Mouse (Mus musculus): ENCODE measurements around the gene Opcml. TPM values are rescaled to one million over a fixed set of nuclear protein-coding genes. Genes with fewer than 3 reads are reported as not detected.

The Opcml gene
- total and polyA plus RNA-seq, 2 experiments from 2014 or later: 0.49 to 0.57 TPM

- H3K4me3 ChIP-seq (ENCODE audit: low read depth, low read length): no peak overlapping the region
- H3K9ac ChIP-seq (replicated peaks; ENCODE audit: low read depth, low read length): no peak overlapping the region
- no peak overlapping the region for H3K4me2 ChIP-seq (ENCODE audit: low read depth, low read length)
- DNase-seq (ENCODE audit: low spot score): no peak
- whole genome bisulfite sequencing: 79% methylated on average over 4 of the region's 4 CpGs
- no peak for ATAC-seq (ENCODE audit: insufficient read depth, low read depth)
- no peak overlapping the region for H3K27ac ChIP-seq (ENCODE audit: low read depth)
- H3K9me3 ChIP-seq (replicated peaks; ENCODE audit: control insufficient read depth, low read length): no peaks in the 10 kb centered on the region
- no peaks in the 10 kb centered on the region for H3K27me3 ChIP-seq (ENCODE audit: control insufficient read depth, insufficient read depth, low read length)
- no peaks in the 10 kb centered on the region for H3K36me3 ChIP-seq (replicated peaks; ENCODE audit: control insufficient read depth, insufficient read depth, low read length)
- TF ChIP-seq CTCF (IDR thresholded peaks at IDR 0.05; ENCODE audit: low read depth) (no peak), EP300 (IDR thresholded peaks at IDR 0.05; ENCODE audit: low read depth) (no peak)
- H3K4me1 ChIP-seq (ENCODE audit: control insufficient read depth, insufficient read depth): no peaks in the 10 kb centered on the region
Measured at GRCm38 (mm10) chr9:28094722-28095121, 304.1 kb downstream of the Opcml start.

GRCm38 (mm10) chr9:28096204-28096603 lies 305.6 kb downstream of the Opcml start:
- H3K4me1 ChIP-seq (ENCODE audit: control insufficient read depth, insufficient read depth): no peaks in the 10 kb centered on the region
- no peak for DNase-seq (ENCODE audit: low spot score)
- no peaks in the 10 kb centered on the region for H3K36me3 ChIP-seq (replicated peaks; ENCODE audit: control insufficient read depth, insufficient read depth, low read length)
- H3K9me3 ChIP-seq (replicated peaks; ENCODE audit: control insufficient read depth, low read length): no peaks in the 10 kb centered on the region
- H3K4me2 ChIP-seq (ENCODE audit: low read depth, low read length): no peak overlapping the region
- H3K27me3 ChIP-seq (ENCODE audit: control insufficient read depth, insufficient read depth, low read length): no peaks in the 10 kb centered on the region
- no peak overlapping the region for H3K4me3 ChIP-seq (ENCODE audit: low read depth, low read length)
- WGBS: 91% methylated on average over 2 of the region's 2 CpGs
- H3K9ac ChIP-seq (replicated peaks; ENCODE audit: low read depth, low read length): no peak overlapping the region
- H3K27ac ChIP-seq (ENCODE audit: low read depth): no peak overlapping the region
- no peak for ATAC-seq (ENCODE audit: insufficient read depth, low read depth)
- TF ChIP-seq CTCF (IDR thresholded peaks at IDR 0.05; ENCODE audit: low read depth) (no peak), EP300 (IDR thresholded peaks at IDR 0.05; ENCODE audit: low read depth) (no peak)

DNA sequence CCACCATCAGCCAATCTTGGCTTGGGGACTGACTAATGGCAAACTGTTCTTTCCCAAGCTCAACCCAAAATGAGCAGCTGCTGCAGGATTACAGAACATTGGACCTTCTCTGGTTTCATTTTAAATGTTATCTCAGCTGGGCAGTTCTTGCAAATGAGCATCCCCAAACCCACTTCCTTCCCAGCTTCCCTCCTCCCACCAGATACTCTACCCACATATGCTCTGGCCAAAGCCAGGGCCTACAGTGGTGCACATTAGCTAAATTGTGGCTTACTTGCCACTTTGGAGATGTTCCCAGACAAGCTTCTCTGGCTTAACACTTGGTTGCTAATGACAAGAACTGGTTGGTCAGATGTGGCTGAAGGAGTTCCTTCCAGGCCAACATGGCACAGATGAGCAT lies 311.4 kb downstream of the Opcml start:
- H3K27me3 ChIP-seq (ENCODE audit: control insufficient read depth, insufficient read depth, low read length): no peaks in the 10 kb centered on the region
- no peak for ATAC-seq (ENCODE audit: insufficient read depth, low read depth)
- no peak overlapping the region for H3K27ac ChIP-seq (ENCODE audit: low read depth)
- no peaks in the 10 kb centered on the region for H3K4me1 ChIP-seq (ENCODE audit: control insufficient read depth, insufficient read depth)
- no peak overlapping the region for H3K4me2 ChIP-seq (ENCODE audit: low read depth, low read length)
- H3K9me3 ChIP-seq (replicated peaks; ENCODE audit: control insufficient read depth, low read length): no peaks in the 10 kb centered on the region
- H3K36me3 ChIP-seq (replicated peaks; ENCODE audit: control insufficient read depth, insufficient read depth, low read length): no peaks in the 10 kb centered on the region
- no peak overlapping the region for H3K4me3 ChIP-seq (ENCODE audit: low read depth, low read length)
- no peak overlapping the region for H3K9ac ChIP-seq (replicated peaks; ENCODE audit: low read depth, low read length)
- no peak for DNase-seq (ENCODE audit: low spot score)
- TF ChIP-seq EP300 (IDR thresholded peaks at IDR 0.05; ENCODE audit: low read depth) (no peak), CTCF (IDR thresholded peaks at IDR 0.05; ENCODE audit: low read depth) (no peak)

DNA sequence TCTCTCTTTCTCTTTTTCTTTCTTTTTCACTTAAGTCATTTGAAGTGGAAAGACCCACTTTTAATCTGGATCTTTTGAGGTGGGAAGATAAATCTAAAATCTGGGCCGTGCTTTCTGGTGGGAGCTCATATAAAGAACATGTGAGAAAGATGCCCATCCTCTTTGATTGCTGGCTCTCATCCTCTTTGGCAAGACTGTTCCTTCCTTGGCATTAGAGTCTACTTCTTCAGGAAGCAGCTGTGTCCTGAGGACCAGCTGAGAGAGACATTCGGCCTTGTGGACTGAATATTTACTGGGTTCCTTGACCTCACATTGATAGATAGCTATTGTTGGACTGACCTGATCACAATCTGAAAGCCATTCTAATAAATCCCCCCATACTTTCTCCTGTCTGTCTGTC lies 331.3 kb downstream of the Opcml start:
- no peak overlapping the region for H3K4me3 ChIP-seq (ENCODE audit: low read depth, low read length)
- TF ChIP-seq CTCF (IDR thresholded peaks at IDR 0.05; ENCODE audit: low read depth): no peak
- TF ChIP-seq EP300 (IDR thresholded peaks at IDR 0.05; ENCODE audit: low read depth): no peak
- DNase-seq (ENCODE audit: low spot score) (no peak), ATAC-seq (ENCODE audit: insufficient read depth, low read depth) (no peak)
- no peaks in the 10 kb centered on the region for H3K4me1 ChIP-seq (ENCODE audit: control insufficient read depth, insufficient read depth)
- no peak overlapping the region for H3K27ac ChIP-seq (ENCODE audit: low read depth)
- H3K9ac ChIP-seq (replicated peaks; ENCODE audit: low read depth, low read length): no peak overlapping the region
- no peak overlapping the region for H3K4me2 ChIP-seq (ENCODE audit: low read depth, low read length)
- 61% methylated on average over 2 of the region's 2 CpGs for WGBS
- H3K9me3 ChIP-seq (replicated peaks; ENCODE audit: control insufficient read depth, low read length): no peaks in the 10 kb centered on the region
- no peaks in the 10 kb centered on the region for H3K27me3 ChIP-seq (ENCODE audit: control insufficient read depth, insufficient read depth, low read length)
- H3K36me3 ChIP-seq (replicated peaks; ENCODE audit: control insufficient read depth, insufficient read depth, low read length): no peaks in the 10 kb centered on the region

DNA sequence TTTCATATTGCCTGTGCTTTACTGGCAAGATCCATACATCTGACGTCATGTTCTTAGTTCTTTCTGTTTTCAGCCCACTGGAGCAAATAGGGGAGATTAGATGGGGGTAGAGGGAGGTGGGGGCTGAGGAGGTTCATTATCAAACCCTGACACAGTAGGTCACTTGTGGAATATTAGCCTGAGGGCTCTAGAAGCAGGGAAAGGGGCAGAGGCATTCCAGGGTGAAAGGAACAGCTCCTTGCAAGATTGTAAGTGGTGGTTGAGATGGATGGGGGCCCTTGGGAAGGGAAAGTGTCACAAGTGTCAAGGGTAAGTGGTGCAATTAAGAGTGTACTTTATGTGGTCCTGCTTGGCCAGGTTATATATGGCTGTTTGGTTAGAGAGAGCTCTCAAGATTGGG lies 338.2 kb downstream of the Opcml start:
- H3K4me3 ChIP-seq (ENCODE audit: low read depth, low read length): no peak overlapping the region
- no peak overlapping the region for H3K4me2 ChIP-seq (ENCODE audit: low read depth, low read length)
- no peaks in the 10 kb centered on the region for H3K36me3 ChIP-seq (replicated peaks; ENCODE audit: control insufficient read depth, insufficient read depth, low read length)
- H3K9ac ChIP-seq (replicated peaks; ENCODE audit: low read depth, low read length): no peak overlapping the region
- DNase-seq (ENCODE audit: low spot score): no peak
- no peaks in the 10 kb centered on the region for H3K9me3 ChIP-seq (replicated peaks; ENCODE audit: control insufficient read depth, low read length)
- no peak overlapping the region for H3K27ac ChIP-seq (ENCODE audit: low read depth)
- no peak for ATAC-seq (ENCODE audit: insufficient read depth, low read depth)
- TF ChIP-seq EP300 (IDR thresholded peaks at IDR 0.05; ENCODE audit: low read depth) (no peak), CTCF (IDR thresholded peaks at IDR 0.05; ENCODE audit: low read depth) (no peak)
- H3K4me1 ChIP-seq (ENCODE audit: control insufficient read depth, insufficient read depth): no peaks in the 10 kb centered on the region
- whole genome bisulfite sequencing: 48% methylated on average over 1 of the region's 1 CpGs
- no peaks in the 10 kb centered on the region for H3K27me3 ChIP-seq (ENCODE audit: control insufficient read depth, insufficient read depth, low read length)

- Histone ChIP-seq H3K4me3 (ENCODE audit: low read depth, low read length) (no peak overlapping the region), H3K27ac (ENCODE audit: low read depth) (no peak overlapping the region), H3K27me3 (ENCODE audit: control insufficient read depth, insufficient read depth, low read length) (no peaks in the 10 kb centered on the region), H3K9ac (replicated peaks; ENCODE audit: low read depth, low read length) (no peak overlapping the region), H3K36me3 (replicated peaks; ENCODE audit: control insufficient read depth, insufficient read depth, low read length) (no peaks in the 10 kb centered on the region), H3K9me3 (replicated peaks; ENCODE audit: control insufficient read depth, low read length) (no peaks in the 10 kb centered on the region), H3K4me1 (ENCODE audit: control insufficient read depth, insufficient read depth) (no peaks in the 10 kb centered on the region), H3K4me2 (ENCODE audit: low read depth, low read length) (no peak overlapping the region)
- TF ChIP-seq EP300 (IDR thresholded peaks at IDR 0.05; ENCODE audit: low read depth) (no peak), CTCF (IDR thresholded peaks at IDR 0.05; ENCODE audit: low read depth) (no peak)
- ATAC-seq (ENCODE audit: insufficient read depth, low read depth): no peak
- 68% methylated on average over 1 of the region's 1 CpGs for WGBS
- no peak for DNase-seq (ENCODE audit: low spot score)
Measured at GRCm38 (mm10) chr9:28131521-28131920, 340.9 kb downstream of the Opcml start.
